Mouse (Mus musculus): ENCODE measurements around the gene Nfe2.

The Nfe2 gene

GRCm38 (mm10) chr15:103216052-103216451 lies 42.2 kb downstream of the Nfe2 start:
- DNase-seq (ENCODE audit: low spot score in 2 of 2): no peak

- DNase-seq (ENCODE audit: low spot score in 2 of 2): peak; percentile 55 to 85
These were observed 43.0 kb downstream of the Nfe2 start for GRCm38 (mm10) chr15:103214971-103215907.

GRCm38 (mm10) chr15:103214149-103214548 lies 44.1 kb downstream of the Nfe2 start:
- no peak for DNase-seq (ENCODE audit: low spot score in 2 of 2)

GRCm38 (mm10) chr15:103205156-103205555 lies 53.0 kb downstream of the Nfe2 start:
- DNase-seq (ENCODE audit: low spot score in 2 of 2): no peak

DNA sequence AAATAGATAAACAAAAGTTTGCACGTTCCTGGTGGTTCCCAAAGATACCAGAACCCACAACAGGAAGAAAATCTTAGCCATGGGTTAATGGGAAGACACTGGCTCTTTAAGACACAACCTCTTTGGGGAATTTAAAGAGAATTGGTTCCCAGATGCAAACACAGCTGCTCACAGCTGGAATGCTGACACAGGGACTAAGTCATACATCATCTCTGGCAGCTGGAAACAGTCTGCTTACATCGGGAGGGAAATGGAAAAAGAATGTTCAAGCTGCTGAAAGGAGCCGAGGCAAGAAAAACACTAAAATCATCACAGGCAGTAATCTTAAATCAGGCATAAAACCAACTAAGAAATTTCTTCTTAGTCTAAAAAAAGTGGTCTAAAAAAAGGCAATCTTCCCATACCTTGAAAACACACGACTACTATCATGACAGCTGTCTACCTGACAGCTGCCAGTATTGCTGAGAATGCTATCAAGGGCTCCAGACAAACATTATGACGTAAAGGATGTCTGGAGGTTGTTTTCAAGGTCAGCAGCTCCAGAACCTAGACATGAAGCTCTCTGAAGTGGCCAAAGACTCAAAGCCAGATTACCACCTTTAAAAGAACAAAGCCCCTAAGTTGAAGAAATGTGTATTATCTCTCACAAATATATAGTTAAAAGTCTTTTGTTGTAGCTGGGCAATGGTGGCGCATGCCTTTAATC lies 56.0 kb downstream of the Nfe2 start:
- no peak for DNase-seq (ENCODE audit: low spot score in 2 of 2)

Data from cerebellum, postnatal 4 days (tissue).